Mouse (Mus musculus): Measurements from ENCODE around the gene Sds.

DNA sequence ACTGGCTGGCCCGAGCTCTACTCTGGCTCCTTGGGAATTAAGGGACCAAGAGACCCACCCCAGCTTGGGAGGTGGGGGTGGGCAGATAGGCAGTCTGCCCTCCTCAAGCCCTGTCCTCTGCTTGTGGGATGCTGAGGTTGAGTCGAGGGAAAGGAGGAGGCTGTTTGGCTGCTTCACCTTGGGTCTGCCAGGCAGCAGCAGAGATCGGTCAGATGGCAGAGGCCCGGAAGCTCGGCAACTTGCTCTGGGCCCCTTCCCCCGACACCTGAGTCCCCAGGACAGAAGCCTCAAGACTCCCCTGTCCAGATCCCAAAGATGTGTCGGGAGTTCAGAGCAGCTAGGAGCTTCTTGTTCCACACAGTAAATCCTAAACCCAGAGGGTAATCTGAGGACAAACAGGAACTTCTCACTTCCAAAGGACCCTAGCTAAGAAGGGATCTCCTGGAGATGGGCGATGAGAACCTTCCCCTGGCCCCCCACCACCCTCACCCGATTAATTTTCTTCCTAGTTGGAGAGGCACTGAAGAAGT lies 43.8 kb upstream of the Sds start:
- TF ChIP-seq POLR2A (IDR thresholded peaks at IDR 0.05; ENCODE audit: borderline replicate concordance, control insufficient read depth, low read depth, low read length): no peak
- no peak for TF ChIP-seq CTCF (IDR thresholded peaks at IDR 0.05; ENCODE audit: control insufficient read depth, insufficient read depth, low read length)
